Mouse (Mus musculus): ENCODE measurements around the gene Proca1. TPM values are rescaled to one million over a fixed set of nuclear protein-coding genes. Genes with fewer than 3 reads are reported as not detected.

Gene Proca1
- polyA plus RNA-seq, 1 experiment = 105 TPM

GRCm38 (mm10) chr11:78209886-78210285 lies 16.7 kb downstream of the Proca1 start:
- Histone ChIP-seq H3K4me3 (ENCODE audit: insufficient read depth, low read depth, low read length) (no peak overlapping the region), H3K27ac (replicated peaks; ENCODE audit: low read depth, low read length) (no peak overlapping the region), H3K4me1 (ENCODE audit: control insufficient read depth, insufficient read depth, insufficient read length, low read length) (no peaks in the 10 kb centered on the region)

- Histone ChIP-seq H3K4me1 (ENCODE audit: control insufficient read depth, insufficient read depth, insufficient read length, low read length) (no peaks in the 10 kb centered on the region), H3K4me3 (ENCODE audit: insufficient read depth, low read depth, low read length) (no peak overlapping the region), H3K27ac (replicated peaks; ENCODE audit: low read depth, low read length) (peak overlapping the region; percentile 25; the same call in 1 of the 2 replicates)
Observed at GRCm38 (mm10) chr11:78210615-78211014, 17.4 kb downstream of the Proca1 start.

GRCm38 (mm10) chr11:78211513-78211912 lies 18.3 kb downstream of the Proca1 start:
- no peaks in the 10 kb centered on the region for H3K4me1 ChIP-seq (ENCODE audit: control insufficient read depth, insufficient read depth, insufficient read length, low read length)
- H3K27ac ChIP-seq (replicated peaks; ENCODE audit: low read depth, low read length) = no peak overlapping the region
- no peak overlapping the region for H3K4me3 ChIP-seq (ENCODE audit: insufficient read depth, low read depth, low read length)

- Histone ChIP-seq H3K4me1 (ENCODE audit: control insufficient read depth, insufficient read depth, insufficient read length, low read length) (no peaks in the 10 kb centered on the region), H3K27ac (replicated peaks; ENCODE audit: low read depth, low read length) (no peak overlapping the region), H3K4me3 (ENCODE audit: insufficient read depth, low read depth, low read length) (no peak overlapping the region)
Observed at GRCm38 (mm10) chr11:78213086-78213817, 20.1 kb downstream of the Proca1 start.

GRCm38 (mm10) chr11:78215709-78216317 lies 22.6 kb downstream of the Proca1 start:
- Histone ChIP-seq H3K27ac (replicated peaks; ENCODE audit: low read depth, low read length) (no peak overlapping the region), H3K4me1 (ENCODE audit: control insufficient read depth, insufficient read depth, insufficient read length, low read length) (no peaks in the 10 kb centered on the region), H3K4me3 (ENCODE audit: insufficient read depth, low read depth, low read length) (no peak overlapping the region)

- Histone ChIP-seq H3K4me3 (ENCODE audit: insufficient read depth, low read depth, low read length) (no peak overlapping the region), H3K27ac (replicated peaks; ENCODE audit: low read depth, low read length) (no peak overlapping the region), H3K4me1 (ENCODE audit: control insufficient read depth, insufficient read depth, insufficient read length, low read length) (no peaks in the 10 kb centered on the region)
Observed at GRCm38 (mm10) chr11:78223586-78223985, 30.4 kb downstream of the Proca1 start.

- Histone ChIP-seq H3K4me1 (ENCODE audit: control insufficient read depth, insufficient read depth, insufficient read length, low read length) (no peaks in the 10 kb centered on the region), H3K4me3 (ENCODE audit: insufficient read depth, low read depth, low read length) (no peak overlapping the region)
Observed at GRCm38 (mm10) chr11:78231518-78231917, 38.3 kb downstream of the Proca1 start.

GRCm38 (mm10) chr11:78240193-78240857 lies 47.1 kb downstream of the Proca1 start:
- Histone ChIP-seq H3K27ac (replicated peaks; ENCODE audit: low read depth, low read length) (no peak overlapping the region), H3K4me1 (ENCODE audit: control insufficient read depth, insufficient read depth, insufficient read length, low read length) (no peaks in the 10 kb centered on the region), H3K4me3 (ENCODE audit: insufficient read depth, low read depth, low read length) (no peak overlapping the region)

More at GRCm38 (mm10) chr11:78231518-78231917, 38.3 kb downstream of the Proca1 start:
- H3K27ac ChIP-seq (replicated peaks; ENCODE audit: low read depth, low read length) = no peak overlapping the region

- H3K4me3 ChIP-seq (ENCODE audit: insufficient read depth, low read depth, low read length) = peak overlapping the region; percentile 83
- peak overlapping the region; percentile 82 for H3K27ac ChIP-seq (replicated peaks; ENCODE audit: low read depth, low read length)
Observed at GRCm38 (mm10) chr11:78245261-78245626, 52.1 kb downstream of the Proca1 start.

GRCm38 (mm10) chr11:78245627-78246317 lies 52.6 kb downstream of the Proca1 start, which contains the start of the genes Sdf2 and Supt6:
Gene Sdf2, plus strand, starts transcription at chr11:78245746.
Gene Supt6, minus strand, starts transcription at chr11:78245987.
- H3K4me3 ChIP-seq (ENCODE audit: insufficient read depth, low read depth, low read length) = peak within 1 kb of the TSS; percentile 83
- peak within 1 kb of the TSS; percentile 99 for H3K27ac ChIP-seq (replicated peaks; ENCODE audit: low read depth, low read length)
- 0 out of 2 replicates have a peak, but pooled peaks cover 3% of the 10 kb centered on the region for H3K4me1 ChIP-seq (ENCODE audit: control insufficient read depth, insufficient read depth, insufficient read length, low read length)

More at GRCm38 (mm10) chr11:78245261-78245626, 52.1 kb downstream of the Proca1 start:
- 0 out of 2 replicates have a peak, but pooled peaks cover 3% of the 10 kb centered on the region for H3K4me1 ChIP-seq (ENCODE audit: control insufficient read depth, insufficient read depth, insufficient read length, low read length)

GRCm38 (mm10) chr11:78246318-78247011 lies 53.3 kb downstream of the Proca1 start:
- Histone ChIP-seq H3K4me1 (ENCODE audit: control insufficient read depth, insufficient read depth, insufficient read length, low read length) (0 out of 2 replicates have a peak, but pooled peaks cover 3% of the 10 kb centered on the region), H3K27ac (replicated peaks; ENCODE audit: low read depth, low read length) (no peak overlapping the region), H3K4me3 (ENCODE audit: insufficient read depth, low read depth, low read length) (peak overlapping the region; percentile 83)

GRCm38 (mm10) chr11:78247012-78247348 lies 53.8 kb downstream of the Proca1 start:
- H3K4me1 ChIP-seq (ENCODE audit: control insufficient read depth, insufficient read depth, insufficient read length, low read length) = 0 out of 2 replicates have a peak, but pooled peaks cover 3% of the 10 kb centered on the region
- no peak overlapping the region for H3K4me3 ChIP-seq (ENCODE audit: insufficient read depth, low read depth, low read length)
- H3K27ac ChIP-seq (replicated peaks; ENCODE audit: low read depth, low read length) = no peak overlapping the region

GRCm38 (mm10) chr11:78247727-78248140 lies 54.5 kb downstream of the Proca1 start:
- 0 out of 2 replicates have a peak, but pooled peaks cover 3% of the 10 kb centered on the region for H3K4me1 ChIP-seq (ENCODE audit: control insufficient read depth, insufficient read depth, insufficient read length, low read length)
- H3K4me3 ChIP-seq (ENCODE audit: insufficient read depth, low read depth, low read length) = no peak overlapping the region
- no peak overlapping the region for H3K27ac ChIP-seq (replicated peaks; ENCODE audit: low read depth, low read length)
